Mouse (Mus musculus) ES-Bruce4 (cell line): ENCODE measurements around the gene Plgrkt.

Experiments used
- CTCF ChIP-seq: IDR thresholded peaks from one replicate; pipeline ENCODE4 v1.8.1; 2011; ENCODE audit warnings: low read depth, low read length
- EP300 ChIP-seq: IDR thresholded peaks from 2 replicates; pipeline ENCODE4 v1.6.1; 2011; ENCODE audit warnings: low read depth, low read length; ENCODE audit not compliant: insufficient read depth

- TF ChIP-seq CTCF (no peak), EP300 (no peak)
Observed at GRCm38 (mm10) chr19:29364076-29364475, 3.1 kb downstream of the Plgrkt start.
